Mouse (Mus musculus) layer of hippocampus, adult 9-11 months (tissue): ENCODE results near the gene Dip2c.

Experiments used
- DNase-seq: peaks from one replicate; pipeline ENCODE4 v3.0.0; 2022

Dip2c gene

DNA sequence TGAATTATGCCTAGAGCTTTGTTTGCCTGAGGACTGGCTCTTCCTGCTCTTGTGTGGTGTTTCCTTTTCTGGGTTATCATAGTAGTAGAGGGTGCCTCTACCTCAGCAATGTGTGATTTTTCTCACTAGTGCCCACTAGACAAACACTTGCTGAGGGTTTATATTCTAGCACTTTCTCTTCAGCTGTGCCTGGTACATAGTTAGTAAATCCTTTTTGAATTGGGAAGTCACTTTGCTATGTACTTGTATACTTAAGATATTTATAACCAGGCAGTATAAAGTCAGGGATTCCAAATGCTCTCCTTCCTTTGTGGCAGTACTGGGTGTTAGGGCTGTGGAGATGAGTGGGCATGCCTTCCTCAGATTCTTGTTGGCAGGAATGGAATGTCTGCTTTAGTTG, 56.9 kb downstream of the Dip2c start:
- DNase-seq: no peak

DNA sequence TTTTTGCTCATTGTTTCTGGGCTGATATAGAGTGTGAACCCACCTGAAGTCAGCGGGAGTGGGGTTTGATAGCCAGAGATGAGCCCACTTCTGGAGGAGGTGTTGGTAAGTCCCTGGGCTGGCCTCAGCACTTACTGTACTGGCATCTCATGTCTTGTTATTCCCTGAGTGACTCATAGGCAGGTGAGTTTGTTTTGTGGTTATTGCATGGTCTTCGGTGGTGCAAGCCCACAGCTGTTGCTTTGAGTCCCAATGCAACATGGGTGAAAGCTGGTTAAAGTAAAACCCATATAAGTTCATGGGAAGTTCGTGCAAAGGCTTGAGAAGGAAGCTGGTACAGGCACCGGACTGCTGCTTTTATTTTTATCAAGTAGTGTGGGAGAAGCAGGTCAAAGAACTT, 64.0 kb downstream of the Dip2c start:
- DNase-seq: no peak

- no peak for DNase-seq
Measured at GRCm38 (mm10) chr13:9342696-9343095, 66.4 kb downstream of the Dip2c start.

- no peak for DNase-seq
Measured at GRCm38 (mm10) chr13:9347448-9347847, 71.1 kb downstream of the Dip2c start.

- DNase-seq: peak; percentile 42
Measured at GRCm38 (mm10) chr13:9350670-9351069, 74.3 kb downstream of the Dip2c start.

GRCm38 (mm10) chr13:9353890-9354289, 77.6 kb downstream of the Dip2c start:
- DNase-seq: no peak

GRCm38 (mm10) chr13:9355331-9355730, 79.0 kb downstream of the Dip2c start:
- no peak for DNase-seq

- no peak for DNase-seq
Measured at GRCm38 (mm10) chr13:9361457-9361856, 85.1 kb downstream of the Dip2c start.

GRCm38 (mm10) chr13:9371387-9371786, 95.1 kb downstream of the Dip2c start:
- no peak for DNase-seq

GRCm38 (mm10) chr13:9377130-9377529, 100.8 kb downstream of the Dip2c start:
- DNase-seq: no peak

DNA sequence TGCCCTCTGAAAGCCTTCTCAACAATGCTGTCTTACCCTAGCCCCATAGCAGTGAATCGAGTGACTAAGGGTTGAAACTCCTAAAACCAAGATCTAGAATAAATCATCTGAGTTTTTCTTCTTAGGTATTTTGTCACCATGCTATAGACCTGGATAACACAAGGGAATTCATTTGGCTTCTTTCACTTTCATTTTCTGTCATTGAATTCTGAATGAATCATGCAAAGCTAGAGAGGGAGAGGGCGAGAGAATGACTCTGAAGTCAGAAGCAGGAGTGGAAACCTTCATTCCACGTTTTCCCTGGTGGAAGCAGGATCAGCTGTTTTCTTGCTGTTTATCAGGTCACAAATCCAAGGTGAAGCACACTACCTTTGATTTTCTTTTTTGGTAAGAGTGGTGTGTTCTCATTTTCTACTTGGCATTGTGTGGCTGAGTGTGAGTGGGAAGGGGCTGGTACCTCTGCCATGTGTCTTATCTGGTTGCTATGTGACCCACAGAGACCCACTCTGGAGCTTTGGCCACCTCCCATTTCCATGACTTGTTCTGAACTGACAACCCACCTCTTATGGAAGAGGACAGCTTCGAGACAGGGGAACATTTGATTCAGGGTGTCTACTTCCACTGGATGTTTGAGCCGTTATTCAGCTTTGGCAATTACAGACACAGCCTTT, 104.5 kb downstream of the Dip2c start:
- no peak for DNase-seq

- no peak for DNase-seq
Measured at GRCm38 (mm10) chr13:9388017-9388416, 111.7 kb downstream of the Dip2c start.

DNA sequence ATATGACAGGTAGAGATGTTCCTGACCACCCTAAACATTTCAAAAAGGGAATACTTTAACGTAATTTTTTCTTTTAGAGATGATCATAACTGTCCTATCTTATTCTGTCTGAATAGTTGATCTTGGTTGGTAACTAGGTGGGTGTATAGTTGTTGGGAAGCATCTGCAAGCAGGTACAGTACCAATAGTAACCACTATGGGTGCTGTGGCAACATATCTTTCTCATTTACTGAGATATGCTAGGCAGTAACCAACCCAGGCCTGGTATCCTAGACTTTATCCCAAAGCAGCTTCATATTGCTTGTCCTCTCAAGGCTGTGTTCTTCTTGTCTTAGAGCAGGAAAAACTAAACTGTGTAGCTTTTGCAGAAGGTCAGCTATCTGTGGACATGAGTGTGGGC, 113.0 kb downstream of the Dip2c start:
- no peak for DNase-seq

DNA sequence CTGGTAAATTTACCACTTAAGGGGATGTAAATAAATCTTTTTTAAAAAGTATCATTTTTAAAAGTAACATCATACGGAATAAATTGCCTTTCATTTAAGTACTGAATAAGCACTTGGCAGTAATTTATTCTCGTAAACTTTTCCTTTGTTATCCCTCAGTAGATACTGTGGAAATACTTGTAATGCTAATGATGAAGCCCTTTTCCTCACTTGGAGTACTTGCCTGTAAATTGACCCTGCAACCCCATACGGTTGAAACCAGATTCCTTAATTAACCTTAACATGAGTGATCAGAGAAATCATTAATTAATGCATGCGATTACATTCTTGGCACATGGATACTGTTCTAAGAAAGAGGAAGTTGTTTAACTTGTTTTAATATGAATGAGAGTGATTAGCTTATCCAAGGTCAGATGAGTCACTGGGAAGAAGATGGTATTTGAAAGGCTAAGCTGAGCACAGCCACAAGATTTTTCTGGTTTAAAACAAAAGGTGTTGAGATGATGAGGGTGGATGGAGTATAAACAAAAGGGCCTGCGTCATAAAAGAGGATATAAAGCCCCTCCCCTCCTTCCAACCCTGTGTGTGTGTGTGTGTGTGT, 114.0 kb downstream of the Dip2c start:
- DNase-seq: no peak

DNA sequence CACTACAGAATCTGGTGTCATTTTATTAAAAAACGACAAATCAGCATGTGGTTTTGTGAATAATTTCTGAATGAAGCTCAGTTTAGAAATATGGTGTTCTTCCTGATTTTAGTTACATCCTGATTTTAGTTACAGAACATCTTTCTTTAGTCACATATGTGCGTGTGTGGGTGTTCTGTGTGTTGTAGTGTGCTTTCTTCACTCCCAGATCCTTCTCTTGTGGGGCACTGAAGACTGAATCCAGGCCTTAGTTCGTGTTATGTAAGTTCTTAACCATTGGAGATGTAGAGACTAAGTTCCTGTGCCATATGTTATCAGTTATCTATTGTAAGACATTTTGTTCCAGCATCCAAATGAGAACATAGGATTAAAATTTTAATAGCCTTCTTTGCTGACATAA, 117.1 kb downstream of the Dip2c start:
- no peak for DNase-seq

DNA sequence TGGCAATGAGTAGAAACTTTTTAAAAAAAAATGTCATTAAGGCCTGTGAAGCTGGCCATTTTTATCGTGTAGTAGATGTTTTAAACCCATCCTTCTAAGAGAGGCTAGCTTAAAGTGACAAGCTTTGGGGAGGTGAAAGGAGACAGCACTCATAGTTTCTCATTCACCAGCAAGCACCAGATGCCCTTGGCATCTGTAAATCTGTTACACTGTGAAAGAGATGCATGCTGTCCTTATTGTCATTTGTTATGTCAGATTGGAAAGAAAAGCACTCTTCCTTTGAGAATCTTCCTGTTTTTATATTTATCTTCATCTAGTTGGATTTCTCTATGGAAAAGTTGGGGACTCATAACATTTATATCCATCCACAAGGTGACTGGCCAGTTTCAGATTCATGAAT, 119.0 kb downstream of the Dip2c start:
- peak; percentile 39 for DNase-seq

DNA sequence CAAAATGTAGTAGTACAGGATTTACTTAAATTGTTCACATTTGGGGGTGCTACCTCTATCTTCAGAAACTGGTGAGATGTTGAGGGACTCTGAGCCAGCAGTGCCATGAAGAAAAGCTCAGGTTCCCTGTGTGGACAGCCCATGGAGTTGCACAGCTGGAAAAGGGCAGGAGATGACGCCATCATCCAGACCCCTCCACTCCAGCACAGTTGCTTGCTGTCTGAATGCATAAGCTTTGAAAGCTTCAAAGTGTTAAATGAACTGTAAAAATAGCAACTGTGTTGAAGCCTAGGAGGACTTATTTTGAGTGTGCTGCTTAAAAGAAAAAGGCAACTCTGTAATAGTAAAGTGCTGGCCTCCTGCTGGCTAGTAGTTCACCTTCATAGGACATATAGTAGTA, 122.5 kb downstream of the Dip2c start:
- no peak for DNase-seq

GRCm38 (mm10) chr13:9405399-9405798, 129.1 kb downstream of the Dip2c start:
- no peak for DNase-seq

- DNase-seq: no peak
Measured at GRCm38 (mm10) chr13:9408983-9409382, 132.7 kb downstream of the Dip2c start.

GRCm38 (mm10) chr13:9418441-9418840, 142.1 kb downstream of the Dip2c start:
- peak; percentile 71 for DNase-seq

- DNase-seq: no peak
Measured at GRCm38 (mm10) chr13:9419213-9419612, 142.9 kb downstream of the Dip2c start.

DNA sequence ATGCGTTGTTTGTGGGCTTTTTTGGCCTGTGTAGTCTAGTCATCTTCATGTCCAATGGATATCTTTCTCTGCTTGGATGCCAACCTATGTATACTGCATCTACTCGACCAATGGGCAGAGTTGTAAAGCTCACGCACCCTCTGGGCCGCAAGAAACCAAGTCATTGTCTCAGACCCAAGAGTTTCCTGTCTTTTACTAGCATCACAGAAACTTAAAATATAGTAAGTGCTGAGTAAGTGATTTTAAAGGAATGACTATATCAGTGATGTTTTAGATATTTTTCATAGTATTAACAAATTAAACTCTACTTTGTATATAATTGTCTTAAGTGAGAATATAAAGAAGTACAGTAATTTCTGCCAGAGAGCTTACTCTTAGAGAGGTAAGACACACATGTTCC, 145.6 kb downstream of the Dip2c start:
- DNase-seq: no peak

DNA sequence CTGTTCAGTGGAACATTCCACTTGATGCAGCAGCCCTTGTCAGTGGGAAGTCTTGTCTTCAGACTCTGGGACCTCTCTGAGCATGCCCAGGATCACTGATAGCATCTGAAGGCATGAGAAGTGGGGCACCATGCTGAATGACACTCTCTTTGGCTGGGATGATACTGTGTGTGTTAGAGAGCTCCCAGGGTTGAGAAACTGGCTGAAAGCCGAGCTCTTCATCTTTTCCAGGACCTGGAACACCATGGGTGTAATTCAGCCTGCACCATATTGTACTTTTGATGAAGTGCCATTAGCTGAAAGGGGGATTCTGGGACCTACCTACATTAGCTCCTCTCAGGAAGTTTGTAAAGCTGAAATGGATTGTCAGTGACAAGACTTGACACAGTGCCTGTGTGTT, 146.5 kb downstream of the Dip2c start:
- no peak for DNase-seq

DNA sequence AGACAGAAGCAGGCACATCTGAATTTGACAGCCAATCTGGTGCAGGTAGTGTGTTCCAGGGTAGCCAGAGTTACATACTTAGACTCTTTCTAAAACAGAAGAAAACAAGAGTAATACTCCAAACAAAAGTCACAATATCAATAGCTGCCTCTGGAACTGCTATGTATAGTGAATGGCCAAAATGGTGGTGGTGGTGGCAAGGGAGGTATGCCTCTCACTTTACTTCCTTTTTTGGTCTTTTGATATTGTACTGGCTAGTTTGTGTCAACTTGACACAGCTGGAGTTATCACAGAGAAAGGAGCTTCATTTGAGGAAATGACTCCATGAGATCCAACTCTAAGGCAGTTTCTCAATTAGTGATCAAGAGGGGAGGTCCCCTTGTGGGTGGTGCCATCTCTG, 148.1 kb downstream of the Dip2c start:
- no peak for DNase-seq

- DNase-seq: no peak
Measured at GRCm38 (mm10) chr13:9426267-9426666, 149.9 kb downstream of the Dip2c start.
